Mouse (Mus musculus) hindbrain, embryonic 12.5 days (tissue): ENCODE data around the gene Tle4. TPM values are rescaled to one million over a fixed set of nuclear protein-coding genes. Genes with fewer than 3 reads are reported as not detected.

Experiments used
- ATAC-seq: fragments of 200-750 bp; cut with Nextera tagmentation; 2 replicates; pipeline ENCODE4 v1.8.0; 2017; ENCODE audit warnings: moderate TSS enrichment; ENCODE audit not compliant: low FRiP score
- H3K27ac ChIP-seq: fragments of 300-500 bp; sonication (generic); 2 replicates; pipeline ENCODE4 v1.5.1; 2016; ENCODE audit warnings: mild to moderate bottlenecking
- H3K27me3 ChIP-seq: fragments of 300-500 bp; sonication (generic); 2 replicates; pipeline ENCODE4 v1.6.1; 2016; ENCODE audit warnings: mild to moderate bottlenecking
- H3K36me3 ChIP-seq: fragments of 300-500 bp; sonication (generic); 2 replicates; pipeline ENCODE4 v1.6.1; 2016; ENCODE audit warnings: mild to moderate bottlenecking
- H3K4me1 ChIP-seq: fragments of 300-500 bp; sonication (generic); 2 replicates; pipeline ENCODE4 v1.6.1; 2016
- H3K4me2 ChIP-seq: fragments of 300-500 bp; sonication (generic); replicated peaks from 2 replicates; pipeline ENCODE4 v1.6.1; 2016; ENCODE audit warnings: mild to moderate bottlenecking
- H3K4me3 ChIP-seq: fragments of 300-500 bp; sonication (generic); 2 replicates; pipeline ENCODE4 v1.5.1; 2016; ENCODE audit warnings: mild to moderate bottlenecking
- H3K9ac ChIP-seq: fragments of 300-500 bp; sonication (generic); 2 replicates; pipeline ENCODE4 v1.6.1; 2016; ENCODE audit warnings: mild to moderate bottlenecking, moderate library complexity
- H3K9me3 ChIP-seq: fragments of 300-500 bp; sonication (generic); replicated peaks from 2 replicates; pipeline ENCODE4 v1.6.1; 2016; ENCODE audit warnings: mild to moderate bottlenecking
- WGBS: fragments of 180-500 bp; shearing (Covaris S2); methylation state at CpG from one replicate; pipeline ENCODE4 v1.1.7; 2016; 5-methylcytosine and 5-hydroxymethylcytosine counted together
- polyA plus RNA-seq: library from polyadenylated mRNA; unstranded; fragments of >200 nt; fragmentation: Nextera tagmentation; extraction: Ambion mirVana; gene quantifications from 2 replicates; pipeline ENCODE4 v1.2.1, GENCODE M21; 2016

The Tle4 gene
- polyA plus RNA-seq, 1 experiment from 2014 or later = 37.7 TPM

GRCm38 (mm10) chr19:14437226-14437625, 160.6 kb downstream of the Tle4 start:
- H3K4me1 ChIP-seq = peaks cover 14% of the 10 kb centered on the region
- no peaks in the 10 kb centered on the region for H3K36me3 ChIP-seq
- H3K4me3 ChIP-seq = no peak overlapping the region
- no peak overlapping the region for H3K27ac ChIP-seq
- ATAC-seq = no peak
- no peaks in the 10 kb centered on the region for H3K27me3 ChIP-seq
- no peak overlapping the region for H3K4me2 ChIP-seq
- WGBS = 61% methylated on average over 7 of the region's 7 CpGs
- H3K9ac ChIP-seq = no peak overlapping the region
- no peaks in the 10 kb centered on the region for H3K9me3 ChIP-seq

- 71% methylated on average over 2 of the region's 2 CpGs for WGBS
- no peak overlapping the region for H3K9ac ChIP-seq
- no peak overlapping the region for H3K4me2 ChIP-seq
- ATAC-seq = no peak; the same call in 1 of the 2 replicates
- no peak overlapping the region for H3K4me3 ChIP-seq
- peaks cover 14% of the 10 kb centered on the region for H3K4me1 ChIP-seq
- peak overlapping the region; percentile 48; the same call in 1 of the 2 replicates for H3K27ac ChIP-seq
- no peaks in the 10 kb centered on the region for H3K27me3 ChIP-seq
- H3K36me3 ChIP-seq = no peaks in the 10 kb centered on the region
- no peaks in the 10 kb centered on the region for H3K9me3 ChIP-seq
Measured at GRCm38 (mm10) chr19:14436567-14436966, 161.3 kb downstream of the Tle4 start.

- Histone ChIP-seq H3K9ac (no peak overlapping the region), H3K27ac (peak overlapping the region; percentile 72), H3K4me1 (peaks cover 14% of the 10 kb centered on the region), H3K27me3 (no peaks in the 10 kb centered on the region), H3K9me3 (no peaks in the 10 kb centered on the region), H3K4me3 (no peak overlapping the region), H3K4me2 (0 out of 2 replicates have a peak overlapping the region, but pooled peaks have one; percentile 4), H3K36me3 (no peaks in the 10 kb centered on the region)
- 16% methylated on average over 14 of the region's 14 CpGs for WGBS
- peak; percentile 79 for ATAC-seq
Measured at GRCm38 (mm10) chr19:14435681-14436376, 162.0 kb downstream of the Tle4 start.

- Histone ChIP-seq H3K27me3 (no peaks in the 10 kb centered on the region), H3K4me3 (no peak overlapping the region), H3K27ac (no peak overlapping the region), H3K36me3 (no peaks in the 10 kb centered on the region), H3K4me1 (peaks cover 14% of the 10 kb centered on the region), H3K9me3 (no peaks in the 10 kb centered on the region), H3K9ac (no peak overlapping the region), H3K4me2 (no peak overlapping the region)
- WGBS = 86% methylated on average over 4 of the region's 4 CpGs
- ATAC-seq = no peak
Measured at GRCm38 (mm10) chr19:14433900-14434299, 164.0 kb downstream of the Tle4 start.

GRCm38 (mm10) chr19:14432436-14432835, 165.4 kb downstream of the Tle4 start:
- Histone ChIP-seq H3K9me3 (no peaks in the 10 kb centered on the region), H3K36me3 (no peaks in the 10 kb centered on the region), H3K4me2 (no peak overlapping the region), H3K4me1 (peaks cover 13% of the 10 kb centered on the region), H3K27ac (no peak overlapping the region), H3K4me3 (no peak overlapping the region), H3K27me3 (no peaks in the 10 kb centered on the region), H3K9ac (no peak overlapping the region)
- ATAC-seq = no peak
- 95% methylated on average over 7 of the region's 7 CpGs for WGBS

GRCm38 (mm10) chr19:14426920-14427319, 170.9 kb downstream of the Tle4 start:
- 64% methylated on average over 6 of the region's 6 CpGs for WGBS
- Histone ChIP-seq H3K9ac (no peak overlapping the region), H3K27ac (no peak overlapping the region), H3K27me3 (no peaks in the 10 kb centered on the region), H3K9me3 (no peaks in the 10 kb centered on the region), H3K4me2 (no peak overlapping the region), H3K4me3 (no peak overlapping the region), H3K36me3 (no peaks in the 10 kb centered on the region), H3K4me1 (peaks cover 11% of the 10 kb centered on the region)
- ATAC-seq = peak; percentile 56; the same call in 1 of the 2 replicates

- Histone ChIP-seq H3K4me2 (no peak overlapping the region), H3K27me3 (no peaks in the 10 kb centered on the region), H3K4me3 (no peak overlapping the region), H3K36me3 (no peaks in the 10 kb centered on the region), H3K9me3 (no peaks in the 10 kb centered on the region), H3K9ac (no peak overlapping the region), H3K27ac (no peak overlapping the region), H3K4me1 (peaks cover 11% of the 10 kb centered on the region)
- WGBS = 63% methylated on average over 19 of the region's 19 CpGs
- no peak; the same call in 1 of the 2 replicates for ATAC-seq
Measured at GRCm38 (mm10) chr19:14426244-14426868, 171.5 kb downstream of the Tle4 start.

GRCm38 (mm10) chr19:14425122-14425521, 172.7 kb downstream of the Tle4 start:
- Histone ChIP-seq H3K9me3 (no peaks in the 10 kb centered on the region), H3K4me3 (no peak overlapping the region), H3K27me3 (no peaks in the 10 kb centered on the region), H3K9ac (no peak overlapping the region), H3K4me2 (no peak overlapping the region), H3K36me3 (no peaks in the 10 kb centered on the region), H3K4me1 (peaks cover 11% of the 10 kb centered on the region), H3K27ac (no peak overlapping the region)
- WGBS = 89% methylated on average over 6 of the region's 6 CpGs
- ATAC-seq = no peak

- ATAC-seq = no peak
Measured at GRCm38 (mm10) chr19:14424016-14424964, 173.6 kb downstream of the Tle4 start.

GRCm38 (mm10) chr19:14421691-14422090, 176.2 kb downstream of the Tle4 start:
- Histone ChIP-seq H3K27ac (no peak overlapping the region), H3K9me3 (no peaks in the 10 kb centered on the region), H3K4me1 (peaks cover 6% of the 10 kb centered on the region), H3K27me3 (no peaks in the 10 kb centered on the region), H3K4me3 (no peak overlapping the region), H3K9ac (no peak overlapping the region), H3K36me3 (no peaks in the 10 kb centered on the region), H3K4me2 (no peak overlapping the region)
- ATAC-seq = no peak
- 90% methylated on average over 5 of the region's 5 CpGs for WGBS

More at GRCm38 (mm10) chr19:14424016-14424964, 173.6 kb downstream of the Tle4 start:
- Histone ChIP-seq H3K4me2 (no peak overlapping the region), H3K9me3 (no peaks in the 10 kb centered on the region), H3K36me3 (no peaks in the 10 kb centered on the region), H3K4me3 (no peak overlapping the region), H3K4me1 (peaks cover 11% of the 10 kb centered on the region), H3K27me3 (no peaks in the 10 kb centered on the region), H3K27ac (no peak overlapping the region), H3K9ac (no peak overlapping the region)
- WGBS = 66% methylated on average over 12 of the region's 12 CpGs

GRCm38 (mm10) chr19:14419886-14420285, 178.0 kb downstream of the Tle4 start:
- Histone ChIP-seq H3K36me3 (no peaks in the 10 kb centered on the region), H3K9ac (no peak overlapping the region), H3K4me3 (no peak overlapping the region), H3K27ac (no peak overlapping the region), H3K4me2 (no peak overlapping the region), H3K27me3 (no peaks in the 10 kb centered on the region), H3K9me3 (no peaks in the 10 kb centered on the region), H3K4me1 (no peaks in the 10 kb centered on the region)
- WGBS = 84% methylated on average over 5 of the region's 5 CpGs
- ATAC-seq = no peak

GRCm38 (mm10) chr19:14416845-14417244, 181.0 kb downstream of the Tle4 start:
- Histone ChIP-seq H3K4me3 (no peak overlapping the region), H3K9ac (no peak overlapping the region), H3K36me3 (no peaks in the 10 kb centered on the region), H3K27ac (no peak overlapping the region), H3K9me3 (no peaks in the 10 kb centered on the region), H3K4me1 (no peaks in the 10 kb centered on the region), H3K4me2 (no peak overlapping the region), H3K27me3 (no peaks in the 10 kb centered on the region)
- WGBS = 36% methylated on average over 5 of the region's 5 CpGs
- ATAC-seq = no peak
